Mouse (Mus musculus) liver, embryonic 13.5 days (tissue): ENCODE data around the gene Zmiz1. TPM values are rescaled to one million over a fixed set of nuclear protein-coding genes. Genes with fewer than 3 reads are reported as not detected.

Experiments used
- ATAC-seq: fragments of 200-750 bp; cut with Nextera tagmentation; 2 replicates; pipeline ENCODE4 v1.8.0; 2017; ENCODE audit warnings: low read depth, mild to moderate bottlenecking, moderate number of reproducible peaks, moderate library complexity
- DNase-seq: peaks from one replicate; pipeline ENCODE4 v3.0.0; 2022
- H3K27ac ChIP-seq: fragments of 300-500 bp; sonication (generic); 2 replicates; pipeline ENCODE4 v1.5.1; 2015; ENCODE audit warnings: moderate library complexity, mild to moderate bottlenecking, inconsistent platforms
- H3K27me3 ChIP-seq: fragments of 300-500 bp; sonication (generic); 2 replicates; pipeline ENCODE4 v1.6.1; 2015; ENCODE audit warnings: mild to moderate bottlenecking, inconsistent platforms
- H3K36me3 ChIP-seq: fragments of 300-500 bp; sonication (generic); 2 replicates; pipeline ENCODE4 v1.6.1; 2015; ENCODE audit warnings: mild to moderate bottlenecking, inconsistent platforms
- H3K4me1 ChIP-seq: fragments of 300-500 bp; sonication (generic); replicated peaks from 2 replicates; pipeline ENCODE4 v1.6.1; 2015; ENCODE audit warnings: inconsistent platforms
- H3K4me2 ChIP-seq: fragments of 300-500 bp; sonication (generic); 2 replicates; pipeline ENCODE4 v1.6.1; 2015; ENCODE audit warnings: inconsistent platforms, mild to moderate bottlenecking, moderate library complexity
- H3K4me3 ChIP-seq: fragments of 300-500 bp; sonication (generic); replicated peaks from 2 replicates; pipeline ENCODE4 v1.5.1; 2015; ENCODE audit warnings: mild to moderate bottlenecking, inconsistent platforms
- H3K9ac ChIP-seq: fragments of 300-500 bp; sonication (generic); 2 replicates; pipeline ENCODE4 v1.6.1; 2015; ENCODE audit warnings: mild to moderate bottlenecking, inconsistent platforms
- H3K9me3 ChIP-seq: fragments of 300-500 bp; sonication (generic); replicated peaks from 2 replicates; pipeline ENCODE4 v1.6.1; 2016; ENCODE audit warnings: inconsistent platforms
- WGBS: fragments of 180-500 bp; shearing (Covaris S2); methylation state at CpG from one replicate; pipeline ENCODE4 v1.1.7; 2015; ENCODE audit not compliant: insufficient replicate concordance; 5-methylcytosine and 5-hydroxymethylcytosine counted together
- polyA plus RNA-seq: library from polyadenylated mRNA; unstranded; fragments of >200 nt; fragmentation: Nextera tagmentation; extraction: Ambion mirVana; gene quantifications from 2 replicates; pipeline ENCODE4 v1.2.1, GENCODE M21; 2015

Gene Zmiz1
- polyA plus RNA-seq, 1 experiment from 2014 or later, result 4.5 TPM

- H3K9me3 ChIP-seq, result no peaks in the 10 kb centered on the region
- peaks cover 27% of the 10 kb centered on the region for H3K27me3 ChIP-seq
- ATAC-seq (peak; percentile 32), DNase-seq (no peak)
- H3K27ac ChIP-seq, result no peak overlapping the region
- H3K4me2 ChIP-seq, result no peak overlapping the region
- H3K4me1 ChIP-seq, result peaks cover 83% of the 10 kb centered on the region
- H3K36me3 ChIP-seq, result no peaks in the 10 kb centered on the region
- H3K9ac ChIP-seq, result no peak overlapping the region
- no peak overlapping the region for H3K4me3 ChIP-seq
- WGBS, result 29% methylated on average over 8 of the region's 8 CpGs
Measured at GRCm38 (mm10) chr14:25464611-25465307, 5.8 kb downstream of the Zmiz1 start.

GRCm38 (mm10) chr14:25466361-25466760, 7.4 kb downstream of the Zmiz1 start:
- Histone ChIP-seq H3K27me3 (peaks cover 11% of the 10 kb centered on the region), H3K4me1 (peaks cover 83% of the 10 kb centered on the region), H3K9ac (no peak overlapping the region), H3K9me3 (no peaks in the 10 kb centered on the region), H3K4me3 (no peak overlapping the region), H3K4me2 (no peak overlapping the region), H3K36me3 (no peaks in the 10 kb centered on the region), H3K27ac (no peak overlapping the region)
- DNase-seq, result no peak
- ATAC-seq, result no peak
- WGBS, result 45% methylated on average over 4 of the region's 4 CpGs

DNA sequence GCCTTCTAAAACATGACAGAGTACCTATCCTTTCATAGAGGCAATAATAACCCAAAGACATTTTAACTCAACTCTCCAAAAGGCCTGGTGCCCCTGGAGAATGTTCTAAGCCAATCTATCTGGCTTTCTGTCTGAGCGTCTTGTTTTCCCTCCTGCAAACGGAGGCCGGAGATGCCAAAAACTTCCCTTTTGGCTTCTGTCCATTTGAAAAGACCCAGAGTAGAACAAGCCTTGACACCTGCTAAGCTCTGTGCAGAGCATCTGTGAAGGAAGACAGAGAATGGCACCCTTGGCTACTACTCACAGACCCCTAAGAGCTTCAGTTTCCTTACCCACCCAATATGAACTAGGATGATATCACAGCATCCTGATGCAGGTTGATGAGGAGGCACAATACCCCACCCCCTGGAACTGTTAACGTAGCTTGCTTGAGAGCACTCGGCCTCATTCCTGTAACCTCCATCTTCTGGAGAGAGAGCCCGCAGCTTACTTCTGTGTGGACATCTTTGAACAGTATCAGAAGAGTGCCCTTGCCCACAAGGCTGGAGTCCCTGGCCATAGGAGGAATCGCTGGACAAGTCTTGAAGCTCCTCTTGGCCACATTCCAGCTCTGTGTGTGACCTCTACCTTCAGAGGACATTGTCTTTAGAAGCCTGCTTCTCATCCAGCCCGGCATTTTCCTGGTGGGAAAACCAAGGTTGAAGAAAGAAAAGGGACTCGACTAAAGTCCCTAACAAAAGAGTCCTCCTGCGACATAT, 9.1 kb downstream of the Zmiz1 start:
- H3K27ac ChIP-seq, result no peak overlapping the region
- no peak overlapping the region for H3K4me3 ChIP-seq
- WGBS, result 71% methylated on average over 10 of the region's 10 CpGs
- H3K27me3 ChIP-seq, result no peaks in the 10 kb centered on the region
- no peak overlapping the region for H3K9ac ChIP-seq
- peaks cover 83% of the 10 kb centered on the region for H3K4me1 ChIP-seq
- no peak overlapping the region for H3K4me2 ChIP-seq
- no peaks in the 10 kb centered on the region for H3K36me3 ChIP-seq
- DNase-seq, result no peak
- no peaks in the 10 kb centered on the region for H3K9me3 ChIP-seq
- no peak for ATAC-seq

DNA sequence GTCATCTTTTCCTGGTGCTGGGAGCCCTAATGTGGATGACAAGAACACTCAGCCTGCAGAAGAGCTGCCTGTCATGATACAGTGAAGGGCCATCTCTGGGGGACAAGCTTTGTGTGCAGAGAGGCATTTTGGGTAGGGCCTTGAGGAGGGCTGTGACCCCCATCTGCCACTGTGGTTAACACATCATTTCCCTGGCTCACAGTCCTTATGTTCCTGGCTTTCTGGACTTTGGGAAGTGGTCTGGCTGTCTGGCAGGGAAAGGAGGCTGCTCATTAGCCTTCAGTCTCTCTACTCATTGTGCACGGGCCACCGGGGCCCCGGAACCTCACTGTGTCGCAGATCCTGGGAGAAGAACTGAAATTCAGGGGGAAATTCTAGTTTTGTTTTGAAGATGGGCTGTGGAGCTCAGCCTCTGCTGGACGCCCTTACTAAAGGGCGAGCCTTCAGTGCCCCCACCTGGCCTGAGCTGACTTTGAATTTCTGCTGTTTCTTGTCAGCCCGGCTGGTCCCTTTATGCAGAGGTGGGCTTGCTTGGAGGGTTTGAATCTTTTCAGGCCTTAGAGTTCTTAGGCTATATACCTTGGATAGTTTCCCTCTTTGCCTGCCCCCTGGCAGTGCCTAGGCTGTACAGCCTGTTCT, 10.0 kb downstream of the Zmiz1 start:
- Histone ChIP-seq H3K4me1 (peaks cover 83% of the 10 kb centered on the region), H3K27ac (no peak overlapping the region), H3K4me3 (no peak overlapping the region), H3K36me3 (no peaks in the 10 kb centered on the region), H3K9me3 (no peaks in the 10 kb centered on the region), H3K4me2 (no peak overlapping the region), H3K9ac (no peak overlapping the region), H3K27me3 (no peaks in the 10 kb centered on the region)
- DNase-seq (no peak), ATAC-seq (no peak)
- WGBS, result 66% methylated on average over 7 of the region's 7 CpGs

- H3K4me2 ChIP-seq, result no peak overlapping the region
- H3K4me1 ChIP-seq, result peaks cover 83% of the 10 kb centered on the region
- WGBS, result 63% methylated on average over 7 of the region's 7 CpGs
- H3K27ac ChIP-seq, result no peak overlapping the region
- no peaks in the 10 kb centered on the region for H3K9me3 ChIP-seq
- DNase-seq (no peak), ATAC-seq (no peak)
- no peaks in the 10 kb centered on the region for H3K27me3 ChIP-seq
- H3K9ac ChIP-seq, result no peak overlapping the region
- no peak overlapping the region for H3K4me3 ChIP-seq
- no peaks in the 10 kb centered on the region for H3K36me3 ChIP-seq
Measured at GRCm38 (mm10) chr14:25470224-25470805, 11.3 kb downstream of the Zmiz1 start.

- no peak for DNase-seq
- no peaks in the 10 kb centered on the region for H3K9me3 ChIP-seq
- WGBS, result 22% methylated on average over 2 of the region's 2 CpGs
- H3K27me3 ChIP-seq, result no peaks in the 10 kb centered on the region
- ATAC-seq, result no peak
- no peak overlapping the region for H3K4me2 ChIP-seq
- H3K4me3 ChIP-seq, result no peak overlapping the region
- H3K9ac ChIP-seq, result no peak overlapping the region
- H3K27ac ChIP-seq, result no peak overlapping the region; the same call in 1 of the 2 replicates
- H3K4me1 ChIP-seq, result peaks cover 83% of the 10 kb centered on the region
- no peaks in the 10 kb centered on the region for H3K36me3 ChIP-seq
Measured at GRCm38 (mm10) chr14:25471035-25471434, 12.1 kb downstream of the Zmiz1 start.

- DNase-seq (no peak), ATAC-seq (no peak)
- H3K4me3 ChIP-seq, result no peak overlapping the region
- H3K4me1 ChIP-seq, result peaks cover 85% of the 10 kb centered on the region
- no peaks in the 10 kb centered on the region for H3K9me3 ChIP-seq
- no peak overlapping the region for H3K4me2 ChIP-seq
- peak overlapping the region; percentile 50 for H3K27ac ChIP-seq
- no peaks in the 10 kb centered on the region for H3K27me3 ChIP-seq
- WGBS, result 49% methylated on average over 6 of the region's 6 CpGs
- H3K9ac ChIP-seq, result no peak overlapping the region
- no peaks in the 10 kb centered on the region for H3K36me3 ChIP-seq
Measured at GRCm38 (mm10) chr14:25472096-25472861, 13.3 kb downstream of the Zmiz1 start.

DNA sequence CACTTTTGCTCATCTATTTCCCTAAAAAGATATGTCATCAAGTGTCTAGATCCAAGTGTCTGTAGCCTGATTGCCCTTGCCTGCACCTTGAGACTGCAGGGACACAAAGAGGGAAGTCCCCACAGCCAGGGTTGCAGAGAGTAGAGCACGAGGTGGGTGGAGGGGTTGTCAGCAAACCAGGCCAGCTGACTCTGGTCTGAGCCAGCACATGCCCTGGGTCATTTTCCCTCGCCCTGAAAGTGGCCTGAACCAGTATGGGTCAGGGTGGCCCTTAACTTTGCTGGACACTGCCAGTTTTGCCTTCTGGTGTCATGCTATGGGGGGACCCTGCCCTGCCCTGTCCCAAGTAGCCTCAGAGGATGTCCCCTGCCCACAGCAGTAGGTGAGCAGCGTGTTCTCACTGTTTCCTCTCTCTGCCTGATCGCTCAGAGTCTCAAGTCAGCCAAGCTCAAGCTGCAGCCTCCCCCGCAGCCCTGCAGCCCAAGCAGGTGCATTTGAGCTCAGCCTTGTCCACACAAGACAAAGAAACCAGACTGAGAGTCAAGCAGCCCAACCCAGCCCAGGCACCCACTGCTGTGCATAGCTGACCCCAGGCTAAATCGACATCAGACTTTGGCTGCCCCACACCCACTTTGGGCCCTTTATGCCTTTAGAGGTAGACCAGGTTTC, 14.1 kb downstream of the Zmiz1 start:
- no peaks in the 10 kb centered on the region for H3K27me3 ChIP-seq
- H3K36me3 ChIP-seq, result no peaks in the 10 kb centered on the region
- H3K4me2 ChIP-seq, result no peak overlapping the region
- WGBS, result 33% methylated on average over 6 of the region's 6 CpGs
- no peaks in the 10 kb centered on the region for H3K9me3 ChIP-seq
- H3K9ac ChIP-seq, result no peak overlapping the region
- H3K27ac ChIP-seq, result peak overlapping the region; percentile 50
- H3K4me1 ChIP-seq, result peaks cover 85% of the 10 kb centered on the region
- H3K4me3 ChIP-seq, result no peak overlapping the region
- DNase-seq, result no peak
- ATAC-seq, result peak; percentile 21

DNA sequence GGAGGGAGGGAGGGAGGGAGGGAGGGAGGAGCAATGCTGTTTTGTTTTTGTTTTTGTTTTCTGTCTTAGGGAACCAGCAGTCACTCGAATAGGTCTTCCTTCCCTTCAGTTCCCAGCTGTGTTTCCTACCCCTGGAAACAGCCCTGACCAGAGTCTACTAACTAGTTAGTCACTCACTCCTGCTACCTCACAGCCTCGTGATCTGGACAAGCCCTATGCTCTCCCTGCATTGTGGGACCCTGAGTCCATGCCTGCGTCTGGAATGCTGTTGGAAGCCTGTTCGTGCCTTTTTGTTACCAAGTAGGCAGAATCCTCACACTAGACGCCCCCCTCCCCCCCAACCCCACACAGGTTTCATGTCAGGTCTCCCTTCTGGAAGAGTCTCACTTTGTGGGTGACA, 15.0 kb downstream of the Zmiz1 start:
- ATAC-seq, result no peak
- Histone ChIP-seq H3K4me1 (peaks cover 90% of the 10 kb centered on the region), H3K4me2 (no peak overlapping the region), H3K4me3 (no peak overlapping the region), H3K27me3 (no peaks in the 10 kb centered on the region), H3K27ac (no peak overlapping the region), H3K36me3 (no peaks in the 10 kb centered on the region), H3K9me3 (no peaks in the 10 kb centered on the region), H3K9ac (no peak overlapping the region)
- no peak for DNase-seq
- WGBS, result 46% methylated on average over 5 of the region's 5 CpGs

- Histone ChIP-seq H3K9me3 (no peaks in the 10 kb centered on the region), H3K4me3 (no peak overlapping the region), H3K4me2 (no peak overlapping the region), H3K36me3 (no peaks in the 10 kb centered on the region), H3K27ac (no peak overlapping the region), H3K9ac (no peak overlapping the region), H3K4me1 (peaks cover 97% of the 10 kb centered on the region), H3K27me3 (no peaks in the 10 kb centered on the region)
- WGBS, result 35% methylated on average over 6 of the region's 6 CpGs
- ATAC-seq (no peak), DNase-seq (no peak)
Measured at GRCm38 (mm10) chr14:25474732-25475131, 15.7 kb downstream of the Zmiz1 start.
